Mouse (Mus musculus): ENCODE measurements around the gene Acer3.

The Acer3 gene

DNA sequence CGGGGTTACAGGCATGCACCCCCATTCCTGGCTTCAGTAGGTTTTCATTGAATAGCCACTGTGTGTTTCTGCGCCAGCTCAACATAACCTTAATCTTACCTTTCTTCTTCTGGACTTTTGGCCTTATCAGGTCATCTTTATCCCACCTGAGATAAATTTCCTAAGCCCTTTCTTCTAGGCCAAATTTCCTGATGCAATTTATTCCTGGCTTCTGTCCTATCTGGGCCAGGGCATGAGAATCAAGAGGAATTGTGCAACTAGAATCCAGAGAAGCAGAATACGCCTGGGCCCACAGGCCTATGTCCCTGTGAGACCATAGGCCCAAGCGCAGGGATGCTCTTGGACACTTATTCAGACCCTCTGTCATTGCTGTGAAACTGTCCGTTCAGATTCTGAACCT is 12.5 kb upstream of the Acer3 start:
- no peak for DNase-seq (ENCODE audit: low read depth, low spot score)

DNA sequence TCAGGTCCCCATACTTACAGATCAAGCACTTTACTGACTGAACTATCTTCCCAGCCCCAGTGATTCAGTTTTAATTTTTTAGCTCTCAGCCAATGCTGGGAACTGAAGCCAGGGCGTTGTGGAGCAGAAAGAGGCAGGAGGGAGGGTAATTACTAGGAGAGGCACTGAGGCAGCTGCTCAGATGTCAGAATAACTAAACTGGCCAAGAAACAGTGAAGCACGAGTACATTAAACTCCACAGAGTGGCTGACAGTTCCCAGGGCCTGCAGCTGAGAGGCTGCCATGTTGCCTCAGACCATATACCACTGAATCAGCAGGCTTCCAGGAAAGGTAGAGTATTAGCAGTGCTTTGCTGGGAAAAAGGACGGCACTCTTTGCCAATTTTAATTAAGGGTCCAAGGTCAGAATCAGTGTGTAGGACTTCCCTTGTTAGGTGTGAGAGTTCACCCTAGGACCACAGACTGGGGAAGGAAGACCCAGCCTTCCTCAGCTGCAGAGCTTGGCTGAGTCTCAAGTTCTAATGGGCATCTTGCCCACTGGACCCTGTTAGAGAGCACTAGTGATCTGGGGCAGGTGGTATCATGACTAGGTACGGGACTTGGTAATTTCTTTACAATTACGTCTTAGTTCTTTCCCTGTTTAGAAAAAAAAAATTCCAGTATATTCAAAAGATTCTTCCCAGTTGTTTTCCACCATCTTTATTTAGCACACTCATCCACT is 11.8 kb upstream of the Acer3 start:
- DNase-seq (ENCODE audit: low read depth, low spot score) = no peak

DNA sequence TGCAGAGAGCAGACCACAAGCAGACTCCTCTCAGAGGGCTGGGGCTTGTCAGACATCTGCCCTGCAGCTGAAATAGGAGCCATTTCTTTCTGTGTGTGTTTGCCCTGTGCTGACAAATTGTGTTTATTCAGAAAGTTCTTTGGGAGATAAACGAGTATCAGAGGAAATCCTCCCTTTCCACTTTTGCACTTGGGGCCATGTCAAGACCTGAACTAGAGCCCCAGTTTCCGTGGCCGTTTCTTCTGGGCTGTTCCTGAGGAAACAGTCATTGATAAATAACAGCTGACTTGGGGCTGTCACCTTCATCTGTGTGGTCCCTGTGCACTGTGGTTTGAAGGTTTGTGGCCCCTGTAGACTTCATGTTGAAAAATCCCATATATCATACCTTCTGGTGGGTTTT is 10.9 kb upstream of the Acer3 start:
- DNase-seq (ENCODE audit: low read depth, low spot score) = no peak

DNA sequence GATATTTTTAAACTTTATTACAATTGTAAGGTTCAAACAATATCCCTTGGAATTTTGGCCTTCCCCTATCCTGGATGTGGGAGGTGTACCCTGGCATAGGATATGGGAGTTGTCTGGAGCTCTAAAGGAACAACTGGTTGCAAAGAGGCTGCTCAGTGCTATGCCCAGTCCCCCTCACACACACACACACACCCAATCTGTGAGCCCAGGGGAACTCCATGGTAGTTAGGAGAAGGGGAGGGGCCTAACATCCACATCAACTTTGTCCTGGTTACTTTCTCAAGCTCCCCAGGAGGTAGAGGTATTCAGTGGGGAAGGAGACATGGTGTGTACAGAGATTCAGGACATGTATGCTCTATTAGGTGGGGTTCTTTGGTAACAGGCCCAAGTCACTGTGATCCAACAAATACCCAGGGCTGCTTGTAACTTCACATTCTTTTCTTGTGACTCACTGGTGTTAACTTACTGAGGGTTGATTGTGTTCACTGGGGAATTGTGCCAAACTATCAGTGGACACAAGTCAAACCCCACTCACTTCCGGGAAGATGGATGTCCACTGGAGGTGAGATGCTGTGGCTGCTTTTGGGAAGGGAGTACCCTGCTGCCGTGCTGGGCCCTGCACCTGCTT is 9.5 kb upstream of the Acer3 start:
- DNase-seq (ENCODE audit: low read depth, low spot score) = no peak

DNA sequence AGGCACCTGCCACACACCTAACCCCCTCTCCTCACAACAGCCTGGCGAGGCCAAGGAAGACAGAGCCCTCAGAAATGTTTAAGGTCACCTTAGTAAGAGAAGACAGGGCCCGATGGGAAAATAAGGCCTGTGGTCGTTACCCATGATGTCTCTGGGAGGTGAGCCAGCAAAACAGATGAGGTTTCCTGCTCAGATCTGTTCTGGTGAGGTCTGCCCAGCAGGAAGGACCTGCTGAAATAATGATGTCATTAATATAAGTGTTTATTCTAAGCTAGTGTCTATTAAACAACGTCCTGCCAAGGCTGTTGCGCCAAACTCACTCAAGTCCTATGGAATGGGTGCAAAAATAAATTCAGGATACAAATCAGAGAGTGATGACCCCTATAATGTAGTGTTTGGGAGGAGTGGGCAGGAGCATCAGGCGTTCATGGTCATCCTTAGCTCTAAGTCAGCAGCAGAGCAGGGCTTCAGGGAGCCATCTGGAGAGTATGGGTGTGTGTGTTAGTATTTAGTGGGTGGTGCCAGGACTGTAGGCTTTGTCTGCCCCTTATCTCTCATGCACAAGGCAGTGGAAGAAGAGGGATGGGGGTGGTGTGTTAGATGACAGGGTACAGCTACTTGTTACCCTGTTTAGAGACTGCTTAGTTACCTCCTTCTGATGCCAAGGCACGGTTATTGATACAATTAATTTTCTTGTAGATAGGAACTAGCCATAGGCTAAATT is 8.8 kb upstream of the Acer3 start:
- DNase-seq (ENCODE audit: low read depth, low spot score) = no peak

DNA sequence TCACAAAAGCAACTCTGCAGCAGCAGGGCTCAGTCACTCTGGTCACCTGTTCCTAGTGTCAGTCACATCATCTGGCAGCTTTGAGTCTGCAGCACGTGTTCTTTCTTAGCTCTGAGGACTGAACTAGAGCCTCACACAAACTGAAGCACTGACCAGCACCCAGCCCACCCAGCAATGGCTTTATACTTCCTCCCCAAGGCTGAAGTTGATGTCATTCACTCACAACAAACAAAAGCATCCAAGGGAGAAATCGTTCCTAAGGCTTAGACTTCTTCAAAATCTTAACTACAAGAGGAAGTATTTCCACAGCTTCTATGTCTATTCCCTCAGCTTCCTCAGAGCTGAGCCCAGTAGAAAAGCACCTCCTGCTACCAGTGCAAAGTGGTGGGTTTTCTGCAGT is 7.3 kb upstream of the Acer3 start:
- no peak for DNase-seq (ENCODE audit: low read depth, low spot score)

DNA sequence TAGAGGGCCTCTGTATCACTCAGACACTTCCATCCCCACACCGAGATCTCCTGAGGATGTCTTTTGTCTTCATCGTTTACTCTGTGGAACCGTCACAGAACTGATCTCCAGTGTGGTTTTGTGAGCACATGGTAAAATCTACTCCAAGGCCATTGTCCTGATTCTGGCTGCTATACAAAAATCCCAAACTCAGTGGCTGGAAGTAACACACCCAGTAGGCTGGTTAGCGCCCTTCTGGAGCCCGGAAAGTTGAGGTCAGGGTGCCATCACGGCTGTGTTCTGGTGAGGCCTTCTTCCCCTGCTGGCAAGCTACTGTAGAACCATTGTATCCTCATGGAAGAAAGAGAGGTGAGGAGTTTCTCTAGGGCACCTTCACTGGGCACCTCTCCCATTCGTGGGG is 5.0 kb upstream of the Acer3 start:
- no peak for DNase-seq (ENCODE audit: low read depth, low spot score)

DNA sequence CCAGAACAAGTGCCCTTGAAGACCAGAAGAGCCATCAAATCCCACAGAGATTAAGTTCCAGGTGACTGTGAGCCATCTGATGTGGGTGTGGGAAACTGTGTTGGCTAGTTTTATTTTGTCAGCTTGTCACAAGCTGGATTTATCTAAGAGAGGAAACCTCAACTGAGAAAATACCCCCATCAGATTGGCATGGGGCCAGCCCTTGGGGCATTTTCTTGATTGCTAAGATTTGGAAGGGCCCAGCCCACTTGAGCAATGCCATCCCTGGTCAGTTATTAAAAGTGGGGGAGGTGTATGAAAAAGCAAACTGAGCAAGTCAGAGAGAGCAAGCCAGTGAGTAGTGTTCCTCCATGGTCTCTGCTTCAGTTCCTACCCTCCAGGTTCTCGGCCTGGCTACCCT is 3.2 kb upstream of the Acer3 start:
- no peak for DNase-seq (ENCODE audit: low read depth, low spot score)

DNA sequence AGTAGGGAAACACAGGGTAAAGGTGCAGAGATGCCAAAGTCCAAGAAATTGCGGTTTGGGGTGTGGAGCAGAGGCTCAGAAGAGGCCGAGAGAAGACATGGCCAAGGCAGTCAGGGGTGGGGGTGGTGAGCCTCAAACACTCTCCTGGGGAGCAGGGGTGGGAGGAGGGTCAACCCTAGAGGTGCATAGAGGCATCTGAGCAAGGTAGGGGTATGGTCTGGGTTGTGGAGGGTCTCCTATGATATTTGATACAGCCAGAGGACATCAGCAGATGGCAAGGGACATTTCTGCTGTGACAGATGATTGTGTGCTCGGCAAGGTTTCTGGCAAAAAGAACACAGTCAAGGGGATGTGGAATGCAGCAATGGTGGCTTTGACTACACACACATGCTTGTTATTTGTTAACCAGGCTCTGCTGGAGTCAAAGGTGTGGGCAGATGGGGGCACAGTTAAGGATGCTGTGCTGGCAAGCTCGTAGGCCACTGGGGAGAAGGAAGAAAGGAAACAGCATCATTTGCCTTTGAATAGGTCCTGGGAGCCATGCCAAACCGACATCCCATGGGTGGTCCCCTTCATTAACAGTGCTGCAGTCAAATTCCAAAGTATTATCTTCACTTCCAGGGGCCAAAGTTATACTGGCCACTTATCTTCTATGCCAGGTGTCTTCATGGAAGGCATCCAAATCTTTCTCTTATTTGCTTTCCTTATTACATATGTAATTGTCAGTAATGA is 2.4 kb upstream of the Acer3 start:
- DNase-seq (ENCODE audit: low read depth, low spot score) = no peak

DNA sequence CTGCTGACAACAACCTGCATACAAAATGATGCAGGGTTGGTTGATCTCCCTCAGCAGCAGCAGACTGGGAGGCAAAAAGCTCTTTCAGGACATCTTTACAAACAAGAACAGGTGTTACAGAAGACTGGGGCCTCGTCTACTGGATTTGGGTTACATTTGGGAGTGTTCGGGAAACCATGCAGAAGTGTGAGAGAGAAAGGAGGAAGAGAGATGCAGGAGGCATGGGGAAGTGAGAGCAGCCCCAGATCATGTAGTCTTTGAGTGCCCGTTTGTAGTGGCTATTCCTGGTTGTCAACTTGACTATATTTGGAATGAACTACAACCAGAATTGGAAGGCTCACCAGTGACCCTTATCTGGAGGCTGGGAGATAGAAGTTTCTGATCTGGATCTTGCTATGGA is 1.4 kb upstream of the Acer3 start:
- DNase-seq (ENCODE audit: low read depth, low spot score) = no peak

DNA sequence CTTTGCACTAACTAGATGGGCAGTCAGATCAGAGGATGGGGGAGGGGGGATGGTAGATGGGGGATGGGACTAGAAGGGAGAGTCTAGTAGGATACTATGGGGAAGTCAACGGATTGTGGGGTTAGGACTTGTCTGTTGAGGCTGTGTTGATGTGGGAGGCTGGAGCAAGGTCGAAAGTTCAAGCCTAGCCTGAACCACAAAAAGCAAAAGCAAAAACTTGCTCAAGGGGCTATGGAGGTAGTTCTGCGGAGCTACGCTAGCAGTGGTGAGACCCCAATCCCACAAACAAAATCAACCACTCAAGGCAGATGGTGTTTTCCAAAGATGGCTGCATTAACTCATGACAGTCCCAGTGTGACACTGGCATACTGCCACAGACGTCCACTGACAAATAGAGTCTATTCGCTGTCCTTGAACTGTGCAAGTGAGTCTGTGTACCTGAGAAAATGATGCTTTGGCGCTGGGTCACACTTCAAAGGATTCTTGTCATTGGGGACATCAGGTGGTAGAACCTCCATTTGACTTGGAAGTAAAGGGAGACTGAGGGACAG is 927 bp downstream of the Acer3 start:
- no peak for DNase-seq (ENCODE audit: low read depth, low spot score)

DNA sequence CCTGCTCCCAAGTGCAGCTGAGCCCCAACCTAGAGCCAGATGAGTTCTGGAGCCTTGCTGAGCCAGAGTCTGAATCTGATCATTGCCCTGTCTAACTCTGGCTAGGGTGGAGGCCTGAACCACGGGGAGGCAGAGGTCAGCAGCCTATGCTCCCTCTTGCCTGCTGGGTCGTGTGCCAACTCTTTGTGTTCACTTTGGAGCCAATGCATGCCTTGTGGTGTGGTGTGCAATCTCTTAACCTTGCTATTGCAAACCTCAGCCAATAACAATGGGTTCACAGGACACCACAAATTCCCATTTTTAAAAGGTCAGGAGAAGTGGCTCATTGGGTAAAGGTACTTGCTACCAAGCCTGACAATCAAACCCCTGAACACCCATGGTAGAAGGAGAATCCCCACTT is 4.4 kb downstream of the Acer3 start:
- DNase-seq (ENCODE audit: low read depth, low spot score) = no peak

DNA sequence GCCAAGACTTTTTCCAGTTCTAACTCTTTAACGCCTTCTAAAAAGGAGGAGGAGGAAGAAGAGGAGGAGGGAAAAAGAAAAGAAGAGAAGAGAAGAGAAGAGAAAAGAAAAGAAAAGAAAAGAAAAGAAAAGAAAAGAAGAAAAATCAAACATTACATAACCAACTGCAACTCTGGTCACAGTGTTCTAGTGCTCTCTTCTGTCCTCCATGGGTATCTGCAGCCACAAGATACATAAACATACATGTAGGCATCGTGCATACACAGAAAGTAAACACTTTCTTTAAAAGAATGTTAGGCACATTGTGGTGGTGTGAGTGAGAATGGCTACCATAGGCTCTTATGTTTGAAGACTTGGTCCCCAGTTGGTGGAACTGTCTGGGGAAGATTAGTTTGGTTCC is 5.9 kb downstream of the Acer3 start:
- no peak for DNase-seq (ENCODE audit: low read depth, low spot score)

DNA sequence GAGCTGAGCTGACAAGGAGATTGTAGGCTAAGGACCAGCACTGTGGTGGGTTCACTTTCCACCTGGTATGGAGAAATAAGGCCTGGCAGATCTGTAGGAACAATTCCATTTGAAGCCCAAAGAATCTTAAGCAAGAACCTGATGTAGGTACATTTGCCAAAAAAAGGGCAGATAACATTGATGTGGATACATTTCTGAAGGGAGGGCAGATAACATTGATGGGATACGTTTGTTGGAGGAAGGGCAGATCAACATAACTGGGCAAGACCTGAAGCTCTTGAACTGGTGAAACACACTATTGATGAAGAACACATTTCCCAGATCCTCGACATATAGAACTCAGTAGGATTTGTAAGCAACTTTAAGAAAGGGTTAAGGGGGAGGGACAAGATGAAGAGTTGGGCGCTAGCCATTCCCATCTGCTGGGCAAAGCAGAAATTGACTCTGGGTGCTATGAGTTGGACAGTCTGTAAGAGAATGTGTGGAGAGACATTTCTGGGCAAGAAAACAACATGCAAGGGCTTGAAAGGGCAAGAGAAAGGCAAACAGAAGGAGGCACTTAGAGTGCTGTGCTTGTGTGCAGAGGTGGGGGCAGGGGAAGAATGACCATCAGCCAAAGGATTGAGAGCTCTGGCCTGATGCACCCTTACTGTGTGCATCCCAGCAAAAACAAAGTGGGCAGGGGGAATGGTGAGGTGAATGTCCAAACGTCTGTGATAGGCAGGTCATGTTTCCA is 8.7 kb downstream of the Acer3 start:
- no peak for DNase-seq (ENCODE audit: low read depth, low spot score)

DNA sequence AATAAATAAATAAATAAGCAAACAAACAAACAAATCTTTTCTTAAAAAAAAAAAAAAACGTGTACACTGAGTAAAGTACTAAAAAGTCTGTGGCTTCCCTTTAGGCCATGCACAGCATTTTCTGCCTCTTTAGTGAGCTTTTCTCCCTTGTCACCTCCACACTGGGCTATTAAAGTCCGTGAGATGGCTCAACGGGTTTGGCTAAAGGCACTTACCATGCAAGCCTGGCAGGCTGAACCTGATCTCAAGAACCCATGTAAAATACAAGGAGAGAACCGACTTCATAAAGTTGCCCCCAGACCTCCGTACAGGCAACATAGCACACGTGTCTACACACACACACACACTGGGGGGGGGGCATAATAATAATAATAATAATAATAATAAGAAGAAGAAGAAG is 10.7 kb downstream of the Acer3 start:
- DNase-seq (ENCODE audit: low read depth, low spot score) = no peak

DNA sequence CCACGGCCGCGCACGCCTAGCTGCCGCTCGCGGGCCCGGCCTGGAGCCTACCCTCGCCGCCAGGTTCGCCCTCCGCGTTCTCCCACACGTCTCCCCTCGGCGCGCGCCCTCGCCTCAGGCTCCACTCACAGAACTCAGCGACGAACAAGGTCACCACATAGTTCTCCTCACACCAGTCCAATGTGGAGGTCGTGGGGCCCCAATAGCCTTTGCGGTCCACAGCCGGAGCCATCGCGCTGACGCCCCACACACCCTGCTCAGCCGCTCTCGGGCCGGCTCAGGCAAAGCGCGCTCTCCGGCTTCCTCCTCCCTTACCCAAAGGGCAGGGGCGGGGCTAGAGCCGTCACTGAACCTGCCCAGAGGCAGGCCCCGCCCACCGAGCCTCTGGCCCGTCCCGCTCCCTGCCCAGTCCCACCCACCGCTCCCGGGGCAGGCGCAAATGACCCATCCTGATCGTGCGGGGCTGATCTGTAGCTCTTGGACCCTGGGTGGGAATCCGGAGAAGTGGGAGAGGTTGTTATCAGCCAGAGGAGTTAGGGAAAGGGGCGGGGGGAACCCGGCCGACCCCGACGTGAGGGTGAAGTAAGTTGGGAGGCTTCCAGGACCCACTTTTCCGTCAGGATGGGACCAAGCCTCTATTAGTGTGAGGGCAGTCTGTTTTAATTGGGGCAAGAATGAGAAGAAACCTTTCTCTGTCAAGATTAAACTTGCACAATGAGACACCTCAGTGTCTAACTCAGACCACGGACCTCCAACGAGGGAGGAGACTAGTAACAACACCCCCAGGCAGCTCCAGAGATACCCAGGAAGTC is 11.6 kb downstream of the Acer3 start:
- peak; percentile 86 for DNase-seq (ENCODE audit: low read depth, low spot score)

DNA sequence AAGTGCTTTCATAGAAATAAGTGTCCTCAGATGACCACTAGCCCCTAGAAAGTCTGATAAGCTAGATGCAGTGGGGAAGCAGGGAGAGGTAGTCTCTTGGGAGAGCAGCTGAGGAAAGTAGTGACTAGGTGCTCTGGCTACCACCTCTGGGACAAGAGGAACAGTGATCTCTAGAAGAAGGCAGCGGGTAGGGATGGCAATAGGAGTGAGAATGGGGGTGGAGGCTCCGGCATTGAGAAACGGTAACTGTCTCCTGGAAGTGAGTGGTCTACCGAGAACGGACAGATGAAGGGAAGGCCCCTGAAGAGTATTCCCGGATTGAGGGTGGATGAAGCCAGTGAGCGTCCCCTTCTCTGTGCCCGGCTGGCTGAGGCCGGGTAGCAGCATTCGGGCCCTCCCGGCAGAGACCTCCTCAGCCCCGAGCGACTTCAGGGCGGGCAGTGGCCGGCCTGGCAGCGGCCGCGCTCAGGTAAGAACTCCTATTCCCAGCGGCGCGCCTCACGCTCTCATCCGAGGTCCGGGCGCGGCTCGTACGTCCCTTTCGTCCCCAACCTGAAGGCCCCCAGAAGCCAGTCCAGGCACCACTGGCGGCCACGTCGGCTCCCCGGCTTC is 12.3 kb downstream of the Acer3 start:
- DNase-seq (ENCODE audit: low read depth, low spot score) = peak; percentile 5

DNA sequence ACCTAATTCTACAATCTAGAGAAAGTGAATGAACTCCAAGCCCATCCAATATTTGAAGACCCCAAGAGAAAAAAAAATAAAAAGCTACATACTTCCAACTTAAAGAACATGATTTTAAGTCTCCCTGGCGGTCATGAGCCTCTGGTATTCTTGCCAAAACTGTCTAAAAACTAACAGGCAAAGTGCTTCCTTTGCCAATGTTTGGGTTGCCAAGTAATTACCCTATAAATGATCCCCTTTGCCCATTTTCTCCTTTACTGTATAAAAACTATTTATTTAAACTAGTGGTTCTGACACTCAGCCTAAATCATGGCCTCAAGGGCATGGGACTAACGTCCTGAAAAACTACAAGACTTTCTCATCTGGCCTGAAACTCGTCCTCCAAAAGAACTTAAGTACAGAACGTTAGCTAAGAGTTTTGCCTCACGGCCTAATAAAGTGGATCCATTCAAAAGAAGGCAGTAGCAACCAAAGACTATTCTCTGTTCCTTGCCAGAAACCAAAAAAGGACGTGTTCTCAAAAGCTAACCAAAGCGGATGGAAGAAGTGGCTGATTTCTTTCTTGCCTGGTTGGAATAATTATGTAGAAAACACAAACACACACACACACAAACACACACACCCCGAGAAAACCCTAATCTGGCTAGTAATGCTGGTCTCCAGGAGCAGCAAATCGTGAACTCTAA is 12.9 kb downstream of the Acer3 start:
- no peak for DNase-seq (ENCODE audit: low read depth, low spot score)

DNA sequence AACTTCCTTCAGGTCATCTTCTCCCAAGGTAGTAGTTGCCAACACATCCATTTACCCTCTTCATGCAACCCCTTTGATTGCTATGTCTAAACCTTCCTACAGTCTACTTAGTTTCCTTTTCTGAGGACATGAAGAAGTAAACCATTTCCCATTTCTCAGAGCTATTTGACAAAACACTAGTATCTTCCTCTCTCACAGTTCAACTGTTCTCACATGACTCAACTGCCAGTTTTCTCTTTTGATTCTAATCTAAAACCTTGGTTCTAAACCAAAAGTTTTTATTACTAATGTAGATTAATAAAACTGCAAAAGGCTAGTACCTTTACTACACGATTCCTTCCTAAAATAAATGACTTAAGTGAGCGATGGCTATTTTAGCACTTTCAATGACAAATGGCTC is 13.6 kb downstream of the Acer3 start:
- no peak for DNase-seq (ENCODE audit: low read depth, low spot score)

DNA sequence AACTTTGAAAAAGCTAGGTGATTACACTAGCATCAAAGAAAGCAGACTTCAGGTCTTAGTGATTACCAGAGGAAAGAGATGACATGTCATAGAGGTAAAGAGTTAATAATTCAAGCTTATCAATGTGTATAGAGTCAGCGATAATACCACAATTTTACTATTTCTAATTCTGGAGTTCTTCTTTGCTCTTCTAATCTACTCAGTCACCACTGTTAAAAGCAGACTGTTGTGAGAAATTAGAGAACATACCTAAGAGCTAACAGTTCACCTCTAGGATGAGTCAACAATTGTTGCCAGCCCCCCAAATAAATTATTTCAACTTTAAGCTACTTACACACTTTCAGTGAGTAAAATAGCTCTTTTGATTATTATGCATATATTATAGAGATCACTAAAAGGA is 28.1 kb downstream of the Acer3 start:
- no peak for DNase-seq (ENCODE audit: low read depth, low spot score)
